Comparison of ENCODE assay signal across 8 mouse cellular contexts in the genomic region with DNA sequence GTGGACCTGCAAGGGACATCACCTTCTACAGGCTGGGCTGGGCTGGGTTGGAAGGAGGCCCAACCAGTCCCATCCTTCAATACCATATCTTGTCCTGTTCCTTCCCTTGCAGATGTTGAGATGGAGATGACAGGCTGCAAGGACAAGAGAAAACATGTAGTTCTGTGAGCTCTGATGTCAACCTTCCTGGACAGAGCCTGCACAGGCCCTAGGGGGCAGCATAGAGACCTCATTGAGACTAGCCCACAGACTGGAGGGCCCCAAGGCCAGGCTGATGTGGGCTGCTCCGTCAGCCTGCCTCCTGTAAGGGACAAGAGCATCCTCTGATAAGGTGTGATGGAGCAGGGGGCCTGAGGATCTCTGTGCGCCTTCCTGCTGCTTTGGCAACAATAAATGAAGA. TPM values are rescaled to one million over a fixed set of nuclear protein-coding genes. Genes with fewer than 3 reads are reported as not detected.
DNase-seq lines count a peak whose midpoint lies in the region; ATAC-seq and TF ChIP-seq lines count a peak whose summit lies in the region.

No protein-coding gene starts in this region.

- H3K4me3 ChIP-seq in hindbrain, embryonic 10.5 days = peak overlapping the region; percentile 28
- no peak overlapping the region for H3K4me3 ChIP-seq in hindbrain, embryonic 14.5 days (replicated peaks; ENCODE audit: low read length)
- no peak overlapping the region for H3K4me3 ChIP-seq in embryonic fibroblast, embryonic 13.5 days (ENCODE audit: insufficient read depth, low read length)
- H3K4me3 ChIP-seq in midbrain, embryonic 14.5 days (replicated peaks; ENCODE audit: low read depth, low read length) = no peak overlapping the region

- H3K4me2 ChIP-seq in hindbrain, embryonic 14.5 days (replicated peaks) = no peak overlapping the region
- no peak overlapping the region for H3K4me2 ChIP-seq in midbrain, embryonic 14.5 days (ENCODE audit: low read length)

- no peaks in the 10 kb centered on the region for H3K9me3 ChIP-seq in hindbrain, embryonic 10.5 days
- no peaks in the 10 kb centered on the region for H3K9me3 ChIP-seq in hindbrain, embryonic 14.5 days (ENCODE audit: control insufficient read depth, low read length)
- H3K9me3 ChIP-seq in midbrain, embryonic 14.5 days (ENCODE audit: control insufficient read depth, low read length) = no peaks in the 10 kb centered on the region

- DNase-seq in hindbrain, embryonic 10.5 days (ENCODE audit: low spot score) = peak; percentile 58
- no peak for DNase-seq in hindbrain, embryonic 14.5 days (ENCODE audit: low spot score)
- peak; percentile 55 to 57 for DNase-seq in B cell, adult 2 months
- peak; percentile 54 for DNase-seq in adrenal gland, adult 2 months
- peak; percentile 71 for DNase-seq in midbrain, embryonic 14.5 days
- no peak for DNase-seq in left cerebral cortex, postnatal 14 days (ENCODE audit: low spot score in 2 of 2)

- H3K9ac ChIP-seq in hindbrain, embryonic 14.5 days = no peak overlapping the region
- H3K9ac ChIP-seq in midbrain, embryonic 14.5 days (replicated peaks; ENCODE audit: low read length) = no peak overlapping the region

- H3K4me1 ChIP-seq in hindbrain, embryonic 10.5 days (replicated peaks) = peaks cover 81% of the 10 kb centered on the region
- peaks cover 15% of the 10 kb centered on the region for H3K4me1 ChIP-seq in hindbrain, embryonic 14.5 days (replicated peaks; ENCODE audit: control insufficient read depth, insufficient read depth, low read length)
- peaks cover 11% of the 10 kb centered on the region; the same call in 1 of the 2 replicates for H3K4me1 ChIP-seq in embryonic fibroblast, embryonic 13.5 days (ENCODE audit: control insufficient read depth, insufficient read depth, low read length)
- H3K4me1 ChIP-seq in midbrain, embryonic 14.5 days (ENCODE audit: control insufficient read depth, insufficient read depth, low read length) = peaks cover 10% of the 10 kb centered on the region; the same call in 1 of the 2 replicates

- no peak for ATAC-seq in hindbrain, embryonic 14.5 days (ENCODE audit: low FRiP score)
- no peak for ATAC-seq in midbrain, embryonic 14.5 days (ENCODE audit: low FRiP score, low TSS enrichment)
- no peak for ATAC-seq in monocyte, adult 5-6 weeks (replicated peaks; ENCODE audit: insufficient number of reproducible peaks, low FRiP score, low TSS enrichment, poor library complexity, severe bottlenecking)

- H3K27ac ChIP-seq in hindbrain, embryonic 10.5 days = peak overlapping the region; percentile 16; the same call in 1 of the 2 replicates
- no peak overlapping the region for H3K27ac ChIP-seq in hindbrain, embryonic 14.5 days
- H3K27ac ChIP-seq in embryonic fibroblast, embryonic 13.5 days (ENCODE audit: insufficient read depth, low read length) = no peak overlapping the region
- no peak overlapping the region; the same call in 1 of the 2 replicates for H3K27ac ChIP-seq in midbrain, embryonic 14.5 days (replicated peaks; ENCODE audit: low read depth, low read length)

- peak; percentile 24; the same call in 1 of the 2 replicates for TF ChIP-seq CTCF in embryonic fibroblast, embryonic 13.5 days (IDR thresholded peaks at IDR 0.05; ENCODE audit: borderline replicate concordance, insufficient read depth, low read length)

- TF ChIP-seq POLR2A in embryonic fibroblast, embryonic 13.5 days (IDR thresholded peaks at IDR 0.05; ENCODE audit: low read depth, low read length) = no peak

- H3K27me3 ChIP-seq in hindbrain, embryonic 10.5 days (ENCODE audit: insufficient read depth, poor library complexity, severe bottlenecking) = no peaks in the 10 kb centered on the region; the same call in 1 of the 2 replicates
- no peaks in the 10 kb centered on the region for H3K27me3 ChIP-seq in hindbrain, embryonic 14.5 days (ENCODE audit: control insufficient read depth, insufficient read depth, low read length)
- no peaks in the 10 kb centered on the region for H3K27me3 ChIP-seq in midbrain, embryonic 14.5 days (ENCODE audit: control insufficient read depth, insufficient read depth, low read length)

- H3K36me3 ChIP-seq in hindbrain, embryonic 10.5 days = peaks cover 37% of the 10 kb centered on the region
- H3K36me3 ChIP-seq in hindbrain, embryonic 14.5 days (replicated peaks; ENCODE audit: control insufficient read depth, insufficient read depth) = peaks cover 27% of the 10 kb centered on the region
- peaks cover 30% of the 10 kb centered on the region for H3K36me3 ChIP-seq in midbrain, embryonic 14.5 days (ENCODE audit: control insufficient read depth, insufficient read depth, low read length)

- intact Hi-C loops in left cerebral cortex, postnatal 14 days (cut with DNase I) = loop anchor here (1.0 to 5.0 kb wide), 2 partner anchors 71 to 198 kb away; no protein-coding TSS in a partner anchor

- 56% methylated on average over 2 of the region's 2 CpGs for WGBS in hindbrain, embryonic 10.5 days
- 47% methylated on average over 2 of the region's 2 CpGs for WGBS in hindbrain, embryonic 14.5 days
- 38% methylated on average over 2 of the region's 2 CpGs for WGBS in midbrain, embryonic 14.5 days

RNA-seq across cellular contexts. Expression of a gene that starts 2.0 kb away (rescaled TPM):
- 12.9 and 14.4 TPM in 2 replicates for polyA plus RNA-seq in hindbrain, embryonic 10.5 days (2016; fragmentation: Nextera tagmentation; extraction: Ambion mirVana)
- polyA plus RNA-seq in hindbrain, embryonic 14.5 days (2014; fragmentation: Nextera tagmentation; extraction: Ambion mirVana) = 7.0 and 7.7 TPM in 2 replicates
- 10 to 100 TPM; 14.0 to 21.7 TPM for total RNA-seq in adrenal gland, adult 2 months (2021)
- polyA plus RNA-seq in adrenal gland, adult 2 months (2012; rRNA removed) = 25.9 and 34.5 TPM in 2 replicates
- 8.4 and 12.2 TPM in 2 replicates for polyA plus RNA-seq in embryonic fibroblast, embryonic 13.5 days (2011; ENCODE audit: insufficient read length, low read depth, missing spikeins)
- polyA plus RNA-seq in midbrain, embryonic 14.5 days (2014; fragmentation: Nextera tagmentation; extraction: Ambion mirVana) = 5.7 and 9.9 TPM in 2 replicates
- total RNA-seq in monocyte, adult 5-6 weeks (2017) = 16.2 to 29.1 TPM (median 18.0 TPM) in 3 replicates
- 1 to 10 TPM; 5.7 to 6.2 TPM for total RNA-seq in left cerebral cortex, postnatal 14 days (2021)

RNA-seq across cellular contexts. Expression of a gene that starts 4.6 kb away (rescaled TPM):
- 41.3 and 43.7 TPM in 2 replicates for polyA plus RNA-seq in hindbrain, embryonic 10.5 days (2016; fragmentation: Nextera tagmentation; extraction: Ambion mirVana)
- polyA plus RNA-seq in hindbrain, embryonic 14.5 days (2014; fragmentation: Nextera tagmentation; extraction: Ambion mirVana) = 25.9 and 26.2 TPM in 2 replicates
- 1 to 10 TPM; 1.8 to 5.2 TPM for total RNA-seq in adrenal gland, adult 2 months (2021)
- polyA plus RNA-seq in adrenal gland, adult 2 months (2012; rRNA removed) = 10.2 and 15.6 TPM in 2 replicates
- polyA plus RNA-seq in embryonic fibroblast, embryonic 13.5 days (2011; ENCODE audit: insufficient read length, low read depth, missing spikeins) = 5.2 and 8.3 TPM in 2 replicates
- polyA plus RNA-seq in midbrain, embryonic 14.5 days (2014; fragmentation: Nextera tagmentation; extraction: Ambion mirVana) = 41.9 and 50.1 TPM in 2 replicates
- total RNA-seq in monocyte, adult 5-6 weeks (2017) = 1.0 TPM in 1 of 3 replicates, not detected in the others
- 10 to 100 TPM; 13.9 to 14.3 TPM for total RNA-seq in left cerebral cortex, postnatal 14 days (2021)

RNA-seq across cellular contexts. Expression of a gene that starts 8.9 kb away (rescaled TPM):
- 95.3 and 153 TPM in 2 replicates for polyA plus RNA-seq in hindbrain, embryonic 10.5 days (2016; fragmentation: Nextera tagmentation; extraction: Ambion mirVana)
- polyA plus RNA-seq in hindbrain, embryonic 14.5 days (2014; fragmentation: Nextera tagmentation; extraction: Ambion mirVana) = 203 and 252 TPM in 2 replicates
- 10 to 100 TPM; 30.6 to 77.0 TPM for total RNA-seq in adrenal gland, adult 2 months (2021)
- 108 and 152 TPM in 2 replicates for polyA plus RNA-seq in adrenal gland, adult 2 months (2012; rRNA removed)
- polyA plus RNA-seq in embryonic fibroblast, embryonic 13.5 days (2011; ENCODE audit: insufficient read length, low read depth, missing spikeins) = 29.2 and 50.2 TPM in 2 replicates
- polyA plus RNA-seq in midbrain, embryonic 14.5 days (2014; fragmentation: Nextera tagmentation; extraction: Ambion mirVana) = 295 and 421 TPM in 2 replicates
- 137 to 163 TPM (median 145 TPM) in 3 replicates for total RNA-seq in monocyte, adult 5-6 weeks (2017)
- 100 to 1,000 TPM in 1 of 2 experiments, 10 to 100 TPM in 1; 95.6 to 111 TPM for total RNA-seq in left cerebral cortex, postnatal 14 days (2021)

RNA-seq across cellular contexts. Expression of a gene that starts 26.6 kb away (rescaled TPM):
- polyA plus RNA-seq in hindbrain, embryonic 10.5 days (2016; fragmentation: Nextera tagmentation; extraction: Ambion mirVana) = 22.3 and 24.6 TPM in 2 replicates
- 44.1 and 54.4 TPM in 2 replicates for polyA plus RNA-seq in hindbrain, embryonic 14.5 days (2014; fragmentation: Nextera tagmentation; extraction: Ambion mirVana)
- total RNA-seq in adrenal gland, adult 2 months (2021) = 100 to 1,000 TPM in 1 of 2 experiments, 10 to 100 TPM in 1; 75.8 to 115 TPM
- 233 and 269 TPM in 2 replicates for polyA plus RNA-seq in adrenal gland, adult 2 months (2012; rRNA removed)
- polyA plus RNA-seq in embryonic fibroblast, embryonic 13.5 days (2011; ENCODE audit: insufficient read length, low read depth, missing spikeins) = 101 TPM in 2 replicates
- 62.6 and 65.6 TPM in 2 replicates for polyA plus RNA-seq in midbrain, embryonic 14.5 days (2014; fragmentation: Nextera tagmentation; extraction: Ambion mirVana)
- total RNA-seq in monocyte, adult 5-6 weeks (2017) = 27.3 to 65.5 TPM (median 29.9 TPM) in 3 replicates
- total RNA-seq in left cerebral cortex, postnatal 14 days (2021) = 10 to 100 TPM; 94.0 to 96.3 TPM

RNA-seq across cellular contexts. Expression of a gene that starts 34.1 kb away (rescaled TPM):
- polyA plus RNA-seq in hindbrain, embryonic 10.5 days (2016; fragmentation: Nextera tagmentation; extraction: Ambion mirVana) = 7.1 and 15.0 TPM in 2 replicates
- polyA plus RNA-seq in hindbrain, embryonic 14.5 days (2014; fragmentation: Nextera tagmentation; extraction: Ambion mirVana) = 93.4 and 96.4 TPM in 2 replicates
- 100 to 1,000 TPM in 1 of 2 experiments, 10 to 100 TPM in 1; 74.5 to 118 TPM for total RNA-seq in adrenal gland, adult 2 months (2021)
- polyA plus RNA-seq in adrenal gland, adult 2 months (2012; rRNA removed) = 84.3 and 84.6 TPM in 2 replicates
- 24.1 and 28.4 TPM in 2 replicates for polyA plus RNA-seq in embryonic fibroblast, embryonic 13.5 days (2011; ENCODE audit: insufficient read length, low read depth, missing spikeins)
- polyA plus RNA-seq in midbrain, embryonic 14.5 days (2014; fragmentation: Nextera tagmentation; extraction: Ambion mirVana) = 78.9 and 101 TPM in 2 replicates
- total RNA-seq in monocyte, adult 5-6 weeks (2017) = 0.29 to 5.8 TPM (median 4.1 TPM) in 3 replicates
- total RNA-seq in left cerebral cortex, postnatal 14 days (2021) = 100 to 1,000 TPM; 437 to 473 TPM

Comparison
In these comparisons a context has a peak if more than half of its experiments do, and no peak if none do; other contexts are left out.
1. DNase-seq: peak in hindbrain, embryonic 10.5 days (single experiment), B cell, adult 2 months (2 of 2), adrenal gland, adult 2 months (single experiment) and midbrain, embryonic 14.5 days (single experiment); none in hindbrain, embryonic 14.5 days (single experiment) and left cerebral cortex, postnatal 14 days (0 of 2).